Mouse (Mus musculus): Measurements from ENCODE around the gene Cfap126.

GRCm38 (mm10) chr1:171124398-171124797 is 10.7 kb downstream of the Cfap126 start:
- no peak for TF ChIP-seq CTCF (IDR thresholded peaks at IDR 0.05; ENCODE audit: low read depth, low read length)
- TF ChIP-seq TAL1 (conservative IDR thresholded peaks at IDR 0.05; ENCODE audit: low read depth, low read length) = peak; percentile 32
- no peak for TF ChIP-seq GATA1 (IDR thresholded peaks at IDR 0.05; ENCODE audit: borderline replicate concordance, low read length)

All from G1E (cell line).